Mouse (Mus musculus): ENCODE data around the gene Abhd14b. TPM values are rescaled to one million over a fixed set of nuclear protein-coding genes. Genes with fewer than 3 reads are reported as not detected.
"Not testable (repeated sequence)": the region's sequence is repeated elsewhere in the genome, so short reads cannot be mapped to it uniquely, and the experiment has no call there.

Gene Abhd14b
- polyA plus RNA-seq, 1 experiment from 2014 or later: 6.8 TPM

GRCm38 (mm10) chr9:106481075-106481474, 33.8 kb downstream of the Abhd14b start:
- H3K9ac ChIP-seq (replicated peaks; ENCODE audit: low read length): no peak overlapping the region
- peaks cover 56% of the 10 kb centered on the region for H3K36me3 ChIP-seq (ENCODE audit: control insufficient read depth, insufficient read depth, low read length)
- peaks cover 8% of the 10 kb centered on the region for H3K4me1 ChIP-seq (ENCODE audit: control insufficient read depth, insufficient read depth, low read length)
- DNase-seq: no peak
- no peak overlapping the region for H3K4me2 ChIP-seq (ENCODE audit: low read length)
- H3K4me3 ChIP-seq (replicated peaks; ENCODE audit: low read depth, low read length): no peak overlapping the region
- WGBS: 97% methylated on average over 15 of the region's 15 CpGs
- no peaks in the 10 kb centered on the region for H3K27me3 ChIP-seq (ENCODE audit: control insufficient read depth, insufficient read depth, low read length)
- H3K9me3 ChIP-seq (ENCODE audit: control insufficient read depth, low read length): no peaks in the 10 kb centered on the region
- no peak for ATAC-seq (ENCODE audit: low FRiP score, low TSS enrichment)
- no peak overlapping the region for H3K27ac ChIP-seq (replicated peaks; ENCODE audit: low read depth, low read length)

GRCm38 (mm10) chr9:106481676-106482075, 34.4 kb downstream of the Abhd14b start:
- Histone ChIP-seq H3K27me3 (ENCODE audit: control insufficient read depth, insufficient read depth, low read length) (no peaks in the 10 kb centered on the region), H3K4me2 (ENCODE audit: low read length) (no peak overlapping the region), H3K9me3 (ENCODE audit: control insufficient read depth, low read length) (no peaks in the 10 kb centered on the region), H3K27ac (replicated peaks; ENCODE audit: low read depth, low read length) (no peak overlapping the region), H3K4me1 (ENCODE audit: control insufficient read depth, insufficient read depth, low read length) (peaks cover 8% of the 10 kb centered on the region), H3K9ac (replicated peaks; ENCODE audit: low read length) (no peak overlapping the region), H3K36me3 (ENCODE audit: control insufficient read depth, insufficient read depth, low read length) (peaks cover 60% of the 10 kb centered on the region), H3K4me3 (replicated peaks; ENCODE audit: low read depth, low read length) (no peak overlapping the region)
- WGBS: 96% methylated on average over 13 of the region's 13 CpGs
- DNase-seq (no peak), ATAC-seq (ENCODE audit: low FRiP score, low TSS enrichment) (no peak)

GRCm38 (mm10) chr9:106482578-106483115, 35.4 kb downstream of the Abhd14b start:
- no peak for ATAC-seq (ENCODE audit: low FRiP score, low TSS enrichment)
- H3K27me3 ChIP-seq (ENCODE audit: control insufficient read depth, insufficient read depth, low read length): no peaks in the 10 kb centered on the region

GRCm38 (mm10) chr9:106483136-106483535, 35.9 kb downstream of the Abhd14b start:
- H3K4me2 ChIP-seq (ENCODE audit: low read length): no peak overlapping the region
- H3K27me3 ChIP-seq (ENCODE audit: control insufficient read depth, insufficient read depth, low read length): no peaks in the 10 kb centered on the region
- ATAC-seq (ENCODE audit: low FRiP score, low TSS enrichment): no peak
- H3K27ac ChIP-seq (replicated peaks; ENCODE audit: low read depth, low read length): no peak overlapping the region
- peaks cover 60% of the 10 kb centered on the region for H3K36me3 ChIP-seq (ENCODE audit: control insufficient read depth, insufficient read depth, low read length)
- no peak for DNase-seq
- WGBS: 95% methylated on average over 10 of the region's 10 CpGs
- no peak overlapping the region for H3K4me3 ChIP-seq (replicated peaks; ENCODE audit: low read depth, low read length)
- H3K9ac ChIP-seq (replicated peaks; ENCODE audit: low read length): no peak overlapping the region
- H3K4me1 ChIP-seq (ENCODE audit: control insufficient read depth, insufficient read depth, low read length): peaks cover under 1% of the 10 kb centered on the region
- H3K9me3 ChIP-seq (ENCODE audit: control insufficient read depth, low read length): no peaks in the 10 kb centered on the region

More at GRCm38 (mm10) chr9:106482578-106483115, 35.4 kb downstream of the Abhd14b start:
- Histone ChIP-seq H3K4me1 (ENCODE audit: control insufficient read depth, insufficient read depth, low read length) (peaks cover 6% of the 10 kb centered on the region), H3K4me2 (ENCODE audit: low read length) (no peak overlapping the region), H3K27ac (replicated peaks; ENCODE audit: low read depth, low read length) (no peak overlapping the region), H3K36me3 (ENCODE audit: control insufficient read depth, insufficient read depth, low read length) (peaks cover 60% of the 10 kb centered on the region), H3K9me3 (ENCODE audit: control insufficient read depth, low read length) (no peaks in the 10 kb centered on the region), H3K9ac (replicated peaks; ENCODE audit: low read length) (no peak overlapping the region), H3K4me3 (replicated peaks; ENCODE audit: low read depth, low read length) (no peak overlapping the region)
- 91% methylated on average over 17 of the region's 17 CpGs for WGBS
- DNase-seq: no peak

- Histone ChIP-seq H3K4me1 (ENCODE audit: control insufficient read depth, insufficient read depth, low read length) (no peaks in the 10 kb centered on the region), H3K9ac (replicated peaks; ENCODE audit: low read length) (no peak overlapping the region), H3K27ac (replicated peaks; ENCODE audit: low read depth, low read length) (no peak overlapping the region), H3K36me3 (ENCODE audit: control insufficient read depth, insufficient read depth, low read length) (peaks cover 60% of the 10 kb centered on the region), H3K9me3 (ENCODE audit: control insufficient read depth, low read length) (no peaks in the 10 kb centered on the region), H3K4me3 (replicated peaks; ENCODE audit: low read depth, low read length) (no peak overlapping the region), H3K27me3 (ENCODE audit: control insufficient read depth, insufficient read depth, low read length) (no peaks in the 10 kb centered on the region), H3K4me2 (ENCODE audit: low read length) (no peak overlapping the region)
- 93% methylated on average over 17 of the region's 17 CpGs for WGBS
- DNase-seq: no peak
- ATAC-seq (ENCODE audit: low FRiP score, low TSS enrichment): no peak
Measured at GRCm38 (mm10) chr9:106483606-106484005, 36.3 kb downstream of the Abhd14b start.

- no peaks in the 10 kb centered on the region for H3K9me3 ChIP-seq (ENCODE audit: control insufficient read depth, low read length)
- ATAC-seq (ENCODE audit: low FRiP score, low TSS enrichment) (no peak), DNase-seq (no peak)
- no peaks in the 10 kb centered on the region for H3K27me3 ChIP-seq (ENCODE audit: control insufficient read depth, insufficient read depth, low read length)
- H3K9ac ChIP-seq (replicated peaks; ENCODE audit: low read length): no peak overlapping the region
- no peaks in the 10 kb centered on the region for H3K4me1 ChIP-seq (ENCODE audit: control insufficient read depth, insufficient read depth, low read length)
- no peak overlapping the region for H3K27ac ChIP-seq (replicated peaks; ENCODE audit: low read depth, low read length)
- H3K4me3 ChIP-seq (replicated peaks; ENCODE audit: low read depth, low read length): no peak overlapping the region
- peaks cover 60% of the 10 kb centered on the region for H3K36me3 ChIP-seq (ENCODE audit: control insufficient read depth, insufficient read depth, low read length)
- H3K4me2 ChIP-seq (ENCODE audit: low read length): no peak overlapping the region
- WGBS: 80% methylated on average over 10 of the region's 10 CpGs
Measured at GRCm38 (mm10) chr9:106485076-106485475, 37.8 kb downstream of the Abhd14b start.

GRCm38 (mm10) chr9:106487602-106488001, 40.3 kb downstream of the Abhd14b start:
- not testable (repeated sequence) for H3K9ac ChIP-seq (replicated peaks; ENCODE audit: low read length); DNase-seq; H3K27me3 ChIP-seq (ENCODE audit: control insufficient read depth, insufficient read depth, low read length); H3K4me2 ChIP-seq (ENCODE audit: low read length); H3K9me3 ChIP-seq (ENCODE audit: control insufficient read depth, low read length); H3K4me1 ChIP-seq (ENCODE audit: control insufficient read depth, insufficient read depth, low read length); ATAC-seq (ENCODE audit: low FRiP score, low TSS enrichment); H3K27ac ChIP-seq (replicated peaks; ENCODE audit: low read depth, low read length); H3K4me3 ChIP-seq (replicated peaks; ENCODE audit: low read depth, low read length)
- WGBS: 85% methylated on average over 6 of the region's 6 CpGs
- peaks cover 40% of the 10 kb centered on the region for H3K36me3 ChIP-seq (ENCODE audit: control insufficient read depth, insufficient read depth, low read length)

- Histone ChIP-seq H3K9ac (replicated peaks; ENCODE audit: low read length) (no peak within 1 kb of the TSS), H3K27ac (replicated peaks; ENCODE audit: low read depth, low read length) (no peak within 1 kb of the TSS), H3K4me2 (ENCODE audit: low read length) (no peak within 1 kb of the TSS), H3K36me3 (ENCODE audit: control insufficient read depth, insufficient read depth, low read length) (no peaks in the 10 kb centered on the region), H3K27me3 (ENCODE audit: control insufficient read depth, insufficient read depth, low read length) (no peaks in the 10 kb centered on the region), H3K4me3 (replicated peaks; ENCODE audit: low read depth, low read length) (no peak within 1 kb of the TSS), H3K4me1 (ENCODE audit: control insufficient read depth, insufficient read depth, low read length) (no peaks in the 10 kb centered on the region), H3K9me3 (ENCODE audit: control insufficient read depth, low read length) (no peaks in the 10 kb centered on the region)
- WGBS: 96% methylated on average over 6 of the region's 6 CpGs
- DNase-seq (no peak), ATAC-seq (ENCODE audit: low FRiP score, low TSS enrichment) (no peak)
Measured at GRCm38 (mm10) chr9:106499667-106500066, 52.4 kb downstream of the Abhd14b start, which contains the start of gene Iqcf1. Gene Iqcf1 (plus strand): TSS chr9:106499967.

- H3K36me3 ChIP-seq (ENCODE audit: control insufficient read depth, insufficient read depth, low read length): no peaks in the 10 kb centered on the region
- no peak overlapping the region for H3K4me3 ChIP-seq (replicated peaks; ENCODE audit: low read depth, low read length)
- ATAC-seq (ENCODE audit: low FRiP score, low TSS enrichment) (no peak), DNase-seq (no peak)
- WGBS: 87% methylated on average over 22 of the region's 22 CpGs
- no peak overlapping the region for H3K27ac ChIP-seq (replicated peaks; ENCODE audit: low read depth, low read length)
- no peaks in the 10 kb centered on the region for H3K4me1 ChIP-seq (ENCODE audit: control insufficient read depth, insufficient read depth, low read length)
- no peaks in the 10 kb centered on the region for H3K27me3 ChIP-seq (ENCODE audit: control insufficient read depth, insufficient read depth, low read length)
- H3K9ac ChIP-seq (replicated peaks; ENCODE audit: low read length): no peak overlapping the region
- H3K4me2 ChIP-seq (ENCODE audit: low read length): no peak overlapping the region
- no peaks in the 10 kb centered on the region for H3K9me3 ChIP-seq (ENCODE audit: control insufficient read depth, low read length)
Measured at GRCm38 (mm10) chr9:106501846-106502245, 54.6 kb downstream of the Abhd14b start.
